Comparison of ENCODE assay signal across 8 mouse cellular contexts in the genomic region with DNA sequence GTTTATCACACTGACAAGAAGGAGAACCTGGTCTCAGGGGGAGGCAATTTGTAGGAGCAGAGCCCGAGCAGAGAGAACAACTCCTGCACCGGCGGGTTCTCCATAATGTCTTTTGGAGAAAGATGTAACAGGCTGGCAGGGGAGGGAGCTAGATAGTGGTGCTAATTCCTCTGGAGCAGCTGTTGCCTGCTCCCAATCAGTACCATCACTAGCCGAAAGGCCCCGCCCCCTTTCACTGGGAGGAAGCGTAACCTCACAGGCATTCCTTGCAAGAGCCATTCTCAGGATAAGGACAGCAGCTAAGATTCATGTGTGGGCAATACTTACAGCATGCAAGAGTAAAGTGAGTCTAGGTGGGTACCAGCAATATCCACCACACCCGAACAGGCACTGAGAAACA. TPM values are rescaled to one million over a fixed set of nuclear protein-coding genes. Genes with fewer than 3 reads are reported as not detected.
DNase-seq lines count a peak whose midpoint lies in the region; ATAC-seq and TF ChIP-seq lines count a peak whose summit lies in the region.

No protein-coding gene starts in this region.

- no peak for TF ChIP-seq CTCF in kidney, postnatal 0 days (IDR thresholded peaks at IDR 0.05; ENCODE audit: low read depth)
- no peak for TF ChIP-seq CTCF in E14TG2a.4 (conservative IDR thresholded peaks at IDR 0.05; ENCODE audit: low read length)
- TF ChIP-seq CTCF in liver, postnatal 0 days (IDR thresholded peaks at IDR 0.05; ENCODE audit: low read depth), result no peak

- 0 out of 2 replicates have a peak, but pooled peaks cover 5% of the 10 kb centered on the region for H3K4me1 ChIP-seq in kidney, postnatal 0 days (replicated peaks; ENCODE audit: insufficient read depth, low read length)
- H3K4me1 ChIP-seq in kidney, embryonic 14.5 days (ENCODE audit: control insufficient read depth, insufficient read depth, low read length), result 0 out of 2 replicates have a peak, but pooled peaks cover 4% of the 10 kb centered on the region
- H3K4me1 ChIP-seq in E14TG2a.4 (replicated peaks; ENCODE audit: low read depth, low read length), result peaks cover 21% of the 10 kb centered on the region
- H3K4me1 ChIP-seq in liver, postnatal 0 days (ENCODE audit: insufficient read depth), result peaks cover 27% of the 10 kb centered on the region
- peaks cover 26% of the 10 kb centered on the region for H3K4me1 ChIP-seq in forebrain, embryonic 10.5 days

- no peak for ATAC-seq in kidney, postnatal 0 days (replicated peaks; ENCODE audit: low FRiP score, low read depth)
- no peak for ATAC-seq in kidney, embryonic 14.5 days (ENCODE audit: low FRiP score, low TSS enrichment)
- ATAC-seq in liver, postnatal 0 days, result no peak
- ATAC-seq in erythroid progenitor cell, adult 5-6 weeks (replicated peaks; ENCODE audit: low FRiP score, poor library complexity, severe bottlenecking), result no peak

- TF ChIP-seq EP300 in liver, postnatal 0 days (IDR thresholded peaks at IDR 0.05; ENCODE audit: low read depth), result no peak

- DNase-seq in kidney, postnatal 0 days (ENCODE audit: low spot score), result peak; percentile 43
- DNase-seq in embryo, embryonic 11 days, result peak; percentile 62
- no peak for DNase-seq in liver, postnatal 0 days
- DNase-seq in left cerebral cortex, adult 9 months (ENCODE audit: low spot score in 2 of 2), result no peak
- DNase-seq in forebrain, embryonic 10.5 days (ENCODE audit: extremely low spot score, low spot score), result no peak

- H3K4me2 ChIP-seq in kidney, postnatal 0 days (ENCODE audit: low read length), result no peak overlapping the region
- H3K4me2 ChIP-seq in kidney, embryonic 14.5 days (replicated peaks; ENCODE audit: low read depth, low read length), result no peak overlapping the region
- H3K4me2 ChIP-seq in liver, postnatal 0 days (ENCODE audit: low read depth, low read length), result peak overlapping the region; percentile 39; the same call in 1 of the 2 replicates

- no peak overlapping the region for H3K4me3 ChIP-seq in kidney, postnatal 0 days (replicated peaks; ENCODE audit: low read depth, low read length)
- no peak overlapping the region for H3K4me3 ChIP-seq in kidney, embryonic 14.5 days (ENCODE audit: low read length)
- peak overlapping the region; percentile 10; the same call in 1 of the 2 replicates for H3K4me3 ChIP-seq in E14TG2a.4 (replicated peaks; ENCODE audit: low read length)
- no peak overlapping the region for H3K4me3 ChIP-seq in liver, postnatal 0 days (ENCODE audit: low read depth, low read length)
- H3K4me3 ChIP-seq in forebrain, embryonic 10.5 days, result no peak overlapping the region

- H3K36me3 ChIP-seq in kidney, postnatal 0 days (ENCODE audit: insufficient read depth, low read length), result no peaks in the 10 kb centered on the region
- H3K36me3 ChIP-seq in kidney, embryonic 14.5 days (ENCODE audit: control insufficient read depth, insufficient read depth, low read length), result no peaks in the 10 kb centered on the region
- H3K36me3 ChIP-seq in E14TG2a.4 (ENCODE audit: insufficient read depth, low read length), result no peaks in the 10 kb centered on the region
- no peaks in the 10 kb centered on the region for H3K36me3 ChIP-seq in liver, postnatal 0 days (replicated peaks; ENCODE audit: insufficient read depth, low read length)
- peaks cover 22% of the 10 kb centered on the region for H3K36me3 ChIP-seq in forebrain, embryonic 10.5 days (replicated peaks)

- H3K27me3 ChIP-seq in kidney, postnatal 0 days (ENCODE audit: insufficient read depth, low read length), result no peaks in the 10 kb centered on the region
- H3K27me3 ChIP-seq in kidney, embryonic 14.5 days (ENCODE audit: control insufficient read depth, insufficient read depth, low read length), result no peaks in the 10 kb centered on the region
- no peaks in the 10 kb centered on the region for H3K27me3 ChIP-seq in E14TG2a.4 (ENCODE audit: insufficient read depth, low read length)
- no peaks in the 10 kb centered on the region for H3K27me3 ChIP-seq in liver, postnatal 0 days (ENCODE audit: insufficient read depth, low read length)
- H3K27me3 ChIP-seq in forebrain, embryonic 10.5 days (ENCODE audit: poor library complexity, severe bottlenecking), result no peaks in the 10 kb centered on the region

- H3K27ac ChIP-seq in kidney, postnatal 0 days, result no peak overlapping the region
- no peak overlapping the region for H3K27ac ChIP-seq in kidney, embryonic 14.5 days (ENCODE audit: low read depth, low read length)
- no peak overlapping the region for H3K27ac ChIP-seq in liver, postnatal 0 days (ENCODE audit: low read depth)
- H3K27ac ChIP-seq in forebrain, embryonic 10.5 days, result no peak overlapping the region

- WGBS in kidney, postnatal 0 days, result 40% methylated on average over 7 of the region's 7 CpGs
- WGBS in kidney, embryonic 14.5 days, result 32% methylated on average over 7 of the region's 7 CpGs
- WGBS in liver, postnatal 0 days (ENCODE audit: insufficient replicate concordance), result 28% methylated on average over 7 of the region's 7 CpGs
- WGBS in forebrain, embryonic 10.5 days, result 61% methylated on average over 7 of the region's 7 CpGs

- H3K9ac ChIP-seq in kidney, postnatal 0 days (ENCODE audit: low read depth, low read length), result no peak overlapping the region
- H3K9ac ChIP-seq in kidney, embryonic 14.5 days (ENCODE audit: low read depth, low read length), result no peak overlapping the region
- no peak overlapping the region for H3K9ac ChIP-seq in liver, postnatal 0 days (replicated peaks)

- H3K9me3 ChIP-seq in kidney, postnatal 0 days (replicated peaks; ENCODE audit: low read length), result no peaks in the 10 kb centered on the region
- H3K9me3 ChIP-seq in kidney, embryonic 14.5 days (ENCODE audit: control insufficient read depth, low read length), result no peaks in the 10 kb centered on the region
- H3K9me3 ChIP-seq in E14TG2a.4 (ENCODE audit: low read length), result no peaks in the 10 kb centered on the region
- no peaks in the 10 kb centered on the region for H3K9me3 ChIP-seq in liver, postnatal 0 days (ENCODE audit: low read length)
- H3K9me3 ChIP-seq in forebrain, embryonic 10.5 days, result no peaks in the 10 kb centered on the region

RNA-seq across cellular contexts. Expression of a gene that starts 12.4 kb away (rescaled TPM):
- polyA plus RNA-seq in kidney, postnatal 0 days (2015; fragmentation: Nextera tagmentation; extraction: Ambion mirVana), result 3.0 and 3.2 TPM in 2 replicates
- 5.3 and 9.9 TPM in 2 replicates for polyA plus RNA-seq in kidney, embryonic 14.5 days (2014; fragmentation: Nextera tagmentation; extraction: Ambion mirVana)
- 1.9 and 3.0 TPM in 2 replicates for polyA plus RNA-seq in liver, postnatal 0 days (2015; fragmentation: Nextera tagmentation; extraction: Ambion mirVana)
- polyA plus RNA-seq in forebrain, embryonic 10.5 days (2016; fragmentation: Nextera tagmentation; extraction: Ambion mirVana), result 23.5 and 24.8 TPM in 2 replicates
- total RNA-seq in erythroid progenitor cell, adult 5-6 weeks (2015; ENCODE audit: low replicate concordance), result 9.6 and 9.7 TPM in 2 replicates
- 8.0 and 16.7 TPM in 2 replicates for total RNA-seq in erythroid progenitor cell, adult 5-6 weeks (2017; ENCODE audit: low replicate concordance)

Comparison
In these comparisons a context has a peak if more than half of its experiments do, and no peak if none do; other contexts are left out.
1. DNase-seq: peak in kidney, postnatal 0 days (single experiment) and embryo, embryonic 11 days (single experiment); none in liver, postnatal 0 days (single experiment), left cerebral cortex, adult 9 months (0 of 2) and forebrain, embryonic 10.5 days (single experiment).